Mouse (Mus musculus): ENCODE data around the gene Ddn.

DNA sequence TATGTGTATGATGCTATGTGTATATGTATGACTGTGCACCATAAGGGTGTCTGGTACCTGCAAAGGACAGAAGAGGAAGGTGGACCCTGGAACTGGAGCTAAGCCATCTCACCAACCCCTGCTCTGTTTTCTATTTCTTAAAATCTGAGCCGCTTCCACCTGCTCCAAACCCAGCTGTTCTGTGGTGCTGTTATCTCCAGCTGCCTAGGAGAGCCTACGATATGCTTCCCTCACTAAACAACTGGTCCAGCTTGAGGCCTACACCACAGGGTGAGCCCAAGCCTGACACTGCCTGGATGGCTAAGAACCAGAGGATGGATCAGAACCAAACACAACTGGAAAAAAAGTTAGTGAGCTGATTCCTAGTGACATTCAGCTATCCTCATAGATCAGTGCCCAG lies 55.2 kb downstream of the Ddn start:
- TF ChIP-seq CTCF (IDR thresholded peaks at IDR 0.05; ENCODE audit: insufficient read depth, low read depth, low read length) (no peak), POLR2A (IDR thresholded peaks at IDR 0.05; ENCODE audit: insufficient read depth, low read depth, low read length) (no peak)

All from olfactory bulb, adult 2 months (tissue).